Mouse (Mus musculus) limb, embryonic 12.5 days (tissue): ENCODE results near the gene Tm9sf4. TPM values are rescaled to one million over a fixed set of nuclear protein-coding genes. Genes with fewer than 3 reads are reported as not detected.

ENCODE experiments used
- polyA plus RNA-seq: library from polyadenylated mRNA; unstranded; fragments of >200 nt; fragmentation: Nextera tagmentation; extraction: Ambion mirVana; gene quantifications from 2 replicates; pipeline ENCODE4 v1.2.1, GENCODE M21; 2016

Gene Tm9sf4
- polyA plus RNA-seq, 1 experiment from 2014 or later, result 89.5 TPM

Other genes starting within 250 kb of the Tm9sf4 start
- not detected in 2 replicates for gene Mylk2, start 250.0 kb upstream of the Tm9sf4 start, polyA plus RNA-seq
- 0.27 TPM in 1 of 2 replicates, not detected in the other for gene Foxs1, start 228.1 kb upstream of the Tm9sf4 start, polyA plus RNA-seq
- gene Dusp15, start 209.6 kb upstream of the Tm9sf4 start, polyA plus RNA-seq, result 0.60 and 1.00 TPM in 2 replicates
- 0.19 and 0.35 TPM in 2 replicates for gene Ttll9, start 198.8 kb upstream of the Tm9sf4 start, polyA plus RNA-seq
- 95.4 and 104 TPM in 2 replicates for gene Pdrg1, start 145.9 kb upstream of the Tm9sf4 start, polyA plus RNA-seq
- gene Xkr7, start 129.5 kb upstream of the Tm9sf4 start, polyA plus RNA-seq, result not detected in 2 replicates
- 2.5 and 3.0 TPM in 2 replicates for gene Ccm2l, start 95.3 kb upstream of the Tm9sf4 start, polyA plus RNA-seq
- gene Hck, start 52.8 kb upstream of the Tm9sf4 start, polyA plus RNA-seq, result 2.9 and 3.9 TPM in 2 replicates
- 10.3 and 11.9 TPM in 2 replicates for gene Tspyl3, start 64.1 kb downstream of the Tm9sf4 start, polyA plus RNA-seq
- gene Plagl2, start 80.1 kb downstream of the Tm9sf4 start, polyA plus RNA-seq, result 13.3 and 16.6 TPM in 2 replicates
- gene Pofut1, start 80.2 kb downstream of the Tm9sf4 start, polyA plus RNA-seq, result 7.2 and 7.4 TPM in 2 replicates
- gene Kif3b, start 130.1 kb downstream of the Tm9sf4 start, polyA plus RNA-seq, result 7.0 TPM in 2 replicates
- 18.9 and 26.8 TPM in 2 replicates for gene Asxl1, start 184.5 kb downstream of the Tm9sf4 start, polyA plus RNA-seq